Mouse (Mus musculus) stomach, postnatal 0 days (tissue): ENCODE data around the gene Vstm2b.

Source experiments
- CTCF ChIP-seq: IDR thresholded peaks from 2 replicates; pipeline ENCODE4 v1.5.1; 2016; ENCODE audit warnings: antibody characterized with exemption, low read depth, mild to moderate bottlenecking, moderate library complexity
- EP300 ChIP-seq: optimal IDR thresholded peaks from 2 replicates; pipeline ENCODE3; 2016; ENCODE audit warnings: antibody characterized with exemption

- no peak for TF ChIP-seq CTCF
- no peak for TF ChIP-seq EP300
Measured at GRCm38 (mm10) chr7:40922871-40923270, 24.7 kb downstream of the Vstm2b start.
